Mouse (Mus musculus) ES-E14 (cell line): ENCODE results near the gene Kif2c.
A peak's percentile ranks its signal among the peaks of the same experiment; 100 is the strongest.

Experiments used
- CHD2 ChIP-seq: IDR thresholded peaks from 2 replicates; pipeline ENCODE4 v1.6.1; 2014; ENCODE audit warnings: mild to moderate bottlenecking, low read depth, low read length, inconsistent platforms
- MAFK ChIP-seq: IDR thresholded peaks from 2 replicates; pipeline ENCODE4 v1.6.1; 2014; ENCODE audit warnings: mild to moderate bottlenecking, low read depth, low read length, inconsistent platforms; ENCODE audit not compliant: insufficient read depth
- ZC3H11A ChIP-seq: IDR thresholded peaks from 2 replicates; pipeline ENCODE4 v1.6.1; 2012; ENCODE audit warnings: low read depth, mild to moderate bottlenecking, inconsistent platforms, low read length, borderline replicate concordance
- ZNF384 ChIP-seq: IDR thresholded peaks from 2 replicates; pipeline ENCODE4 v1.6.1; 2012; ENCODE audit warnings: low read depth, low read length, inconsistent platforms

- TF ChIP-seq ZC3H11A (peak; percentile 55), CHD2 (no peak), MAFK (no peak), ZNF384 (no peak)
These were observed 47.9 kb upstream of the Kif2c start for GRCm38 (mm10) chr4:117230331-117230730.
